Mouse (Mus musculus) thymus, postnatal 10 days (tissue): Measurements from ENCODE around the gene Lman2.
A peak's percentile ranks its signal among the peaks of the same experiment; 100 is the strongest.

Experiments used
- DNase-seq, 2 experiments: peaks; one replicate each; pipeline ENCODE4 v3.0.0; 2021; ENCODE audit warnings: low spot score in 2 of 2

Lman2 gene

DNA sequence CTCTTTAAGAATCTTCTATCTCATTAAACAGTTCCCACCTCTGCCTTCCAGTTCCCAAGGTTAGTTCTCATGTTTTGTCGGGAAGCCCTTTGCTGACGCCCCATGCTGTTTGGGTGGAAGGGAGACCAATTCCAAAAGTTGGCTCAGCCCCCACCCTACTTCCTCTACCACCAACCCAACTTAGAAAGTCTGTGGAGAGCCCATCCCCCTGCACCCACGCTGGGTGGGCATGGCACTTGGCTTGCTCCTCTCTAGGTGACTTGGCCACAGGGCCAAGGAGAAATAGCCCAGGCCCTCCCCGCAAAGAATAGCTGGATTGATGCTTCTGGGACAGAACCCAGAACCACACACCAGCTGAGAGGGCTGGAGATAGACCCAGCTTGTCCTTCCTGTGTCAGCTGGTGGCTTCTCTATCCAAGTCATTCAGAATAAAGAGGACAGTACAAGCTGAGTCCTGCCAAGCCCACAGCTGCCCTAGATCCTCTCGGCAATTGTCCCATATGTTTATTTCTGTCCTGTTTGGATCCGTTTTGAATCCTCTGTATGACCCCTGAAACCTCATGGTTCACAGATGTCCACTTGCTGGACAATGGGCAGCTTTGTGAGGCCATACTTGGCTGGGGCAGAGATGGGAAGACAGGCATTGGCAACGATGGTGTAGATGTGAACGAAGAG, 8.6 kb upstream of the Lman2 start:
- peak in 1 of 2 experiments; percentile 15 for DNase-seq

DNA sequence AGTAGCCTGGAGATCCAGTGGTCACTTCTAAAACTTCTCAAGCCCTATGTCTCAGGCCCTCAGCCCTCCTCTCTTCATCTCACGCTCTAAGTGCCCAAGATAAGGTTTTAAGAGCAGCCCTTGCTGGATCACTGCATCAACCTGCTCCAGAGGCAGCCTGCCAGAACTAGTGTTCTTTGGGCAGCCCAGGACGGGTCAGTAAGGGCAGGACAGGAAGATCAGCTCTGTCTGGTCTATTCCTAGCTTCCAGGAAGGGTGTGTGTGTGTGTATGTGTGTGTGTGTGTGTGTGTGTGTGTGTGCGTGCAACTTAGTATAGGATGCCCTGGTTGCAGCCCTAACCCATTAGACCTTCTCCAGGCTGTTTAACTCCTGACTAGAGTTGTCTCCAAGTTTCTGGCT, 7.7 kb upstream of the Lman2 start:
- DNase-seq = no peak

DNA sequence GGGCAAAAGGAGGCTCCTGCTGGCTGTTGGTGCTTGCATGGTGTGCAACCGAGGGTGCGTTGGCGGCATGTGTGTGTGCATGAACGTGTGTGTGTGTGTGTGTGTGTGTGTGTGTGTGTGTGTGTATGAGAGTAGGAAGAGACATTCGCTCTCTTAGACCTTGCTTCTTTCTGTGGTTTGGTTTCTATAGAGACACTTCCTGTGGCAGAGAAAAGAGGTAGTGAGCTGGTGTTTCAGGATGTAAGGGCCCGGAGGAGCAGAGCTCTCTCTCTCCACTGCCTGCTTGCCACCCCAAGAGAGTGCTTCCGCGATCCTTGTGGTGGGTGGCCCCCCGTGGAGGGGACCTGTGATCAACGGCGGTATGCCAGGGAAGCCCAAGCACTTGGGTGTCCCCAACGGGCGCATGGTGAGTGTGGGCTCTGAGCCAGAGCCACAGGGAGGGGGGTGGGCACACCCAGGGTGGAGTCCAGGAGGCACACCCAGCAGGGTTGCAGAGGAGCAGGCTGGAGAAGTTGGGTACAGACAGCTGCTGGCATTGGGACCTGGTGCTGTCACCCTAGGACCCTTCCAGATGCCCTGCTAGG, 7.0 kb upstream of the Lman2 start, which contains the start of gene Rgs14:
Gene Rgs14 (plus strand): TSS at position 202 of the 584 bp plus-strand sequence.
- peak; percentile 81 to 86 for DNase-seq

DNA sequence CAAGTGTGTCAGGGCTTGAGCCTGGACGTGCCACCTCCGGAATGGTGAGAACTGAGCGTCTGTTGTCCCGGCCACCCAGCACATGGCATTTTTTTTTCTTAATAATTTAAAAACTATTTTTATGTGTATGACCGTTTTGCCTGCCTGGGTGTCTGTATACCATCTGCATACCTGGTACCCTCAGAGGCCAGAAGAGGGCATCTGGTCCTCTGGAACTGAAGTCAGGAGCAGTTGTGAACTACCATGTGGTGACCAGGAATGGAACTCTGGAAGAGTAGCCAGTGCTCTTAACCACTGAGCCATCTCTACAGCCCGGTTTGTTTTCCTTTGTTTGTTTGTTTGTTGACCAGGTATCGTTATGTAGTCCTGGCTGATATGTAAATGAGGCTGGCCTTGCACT, 5.8 kb upstream of the Lman2 start:
- DNase-seq = peak in 1 of 2 experiments; percentile 35

DNA sequence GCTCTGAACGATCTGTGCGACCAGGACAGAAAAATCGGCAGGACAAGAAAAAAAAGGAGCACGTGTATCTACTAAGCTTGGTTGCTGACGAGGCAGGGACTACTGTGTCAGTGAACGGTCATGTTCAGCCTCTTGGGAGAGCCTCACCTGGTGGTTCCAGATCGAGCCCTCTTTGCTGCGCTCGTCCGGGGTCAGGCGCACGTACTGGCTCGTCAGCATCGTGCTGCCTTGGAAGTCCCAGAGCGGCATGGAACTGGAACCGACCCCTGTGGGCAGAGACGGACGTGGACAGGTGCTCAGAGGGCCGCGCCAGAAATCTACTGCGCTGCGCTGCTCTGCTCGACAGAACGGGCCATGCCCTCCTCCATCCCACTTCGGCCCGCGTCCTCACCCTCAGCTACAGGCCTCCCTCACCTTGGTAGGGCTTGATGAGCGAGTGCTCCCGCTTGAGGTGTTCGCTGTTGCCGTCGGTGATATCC, 570 bp downstream of the Lman2 start:
- DNase-seq = no peak

DNA sequence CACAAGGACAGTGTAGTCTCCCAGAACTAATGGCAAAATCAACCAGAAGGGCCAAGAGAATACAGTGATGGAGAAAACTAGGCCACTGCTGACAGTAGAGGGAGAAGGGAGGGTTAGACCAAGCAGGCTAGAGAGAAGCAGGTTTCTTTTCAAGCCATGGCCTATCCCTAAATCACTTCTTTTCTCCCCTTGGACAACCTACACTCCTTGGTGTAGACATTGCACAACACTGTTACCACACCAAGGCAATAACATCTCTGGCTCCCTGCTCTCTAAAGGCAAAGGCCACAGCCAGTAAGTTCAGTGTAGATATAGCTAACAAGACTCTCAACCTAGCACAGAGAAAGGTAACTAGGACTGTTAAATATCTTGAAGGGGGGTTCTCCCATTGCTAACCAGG, 1.4 kb downstream of the Lman2 start:
- DNase-seq = no peak

DNA sequence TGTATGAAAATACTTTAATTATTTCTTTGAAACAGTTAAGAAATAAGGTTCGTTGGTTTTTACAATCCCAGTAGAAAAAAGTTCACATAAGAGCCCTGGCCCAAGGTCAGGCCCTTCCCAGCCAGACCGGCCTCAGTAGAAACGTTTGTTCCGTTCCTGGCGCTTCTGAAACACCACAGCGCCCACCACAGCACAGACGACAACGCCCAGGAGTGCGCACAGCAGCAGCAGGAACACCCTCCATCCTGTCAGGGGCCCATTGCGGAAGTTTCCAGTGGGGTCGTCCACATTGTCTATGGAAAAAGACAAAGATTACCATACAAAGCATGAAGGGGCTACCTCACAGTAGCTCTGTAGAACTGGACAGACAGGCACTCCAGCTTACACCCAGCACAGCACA, 15.8 kb downstream of the Lman2 start:
- no peak for DNase-seq

DNA sequence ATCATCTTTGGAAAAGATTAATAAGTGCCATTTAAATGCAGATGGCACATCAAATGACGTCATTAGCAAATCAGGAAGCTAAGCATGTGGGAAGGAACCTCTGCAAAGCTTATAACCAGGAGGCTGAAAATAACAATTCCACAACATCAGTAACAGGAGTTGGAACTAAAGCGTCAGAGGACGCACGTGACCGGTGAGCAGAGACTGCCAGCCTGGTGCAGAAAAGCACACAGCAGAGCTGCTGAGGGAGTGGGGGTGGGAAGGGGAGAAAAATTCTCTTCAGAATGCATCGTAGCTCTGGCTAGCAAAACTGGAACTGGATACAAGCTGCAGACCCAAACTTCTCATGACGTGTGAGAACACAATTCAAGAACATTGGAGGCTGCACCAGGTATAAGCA, 18.3 kb downstream of the Lman2 start:
- DNase-seq = no peak

DNA sequence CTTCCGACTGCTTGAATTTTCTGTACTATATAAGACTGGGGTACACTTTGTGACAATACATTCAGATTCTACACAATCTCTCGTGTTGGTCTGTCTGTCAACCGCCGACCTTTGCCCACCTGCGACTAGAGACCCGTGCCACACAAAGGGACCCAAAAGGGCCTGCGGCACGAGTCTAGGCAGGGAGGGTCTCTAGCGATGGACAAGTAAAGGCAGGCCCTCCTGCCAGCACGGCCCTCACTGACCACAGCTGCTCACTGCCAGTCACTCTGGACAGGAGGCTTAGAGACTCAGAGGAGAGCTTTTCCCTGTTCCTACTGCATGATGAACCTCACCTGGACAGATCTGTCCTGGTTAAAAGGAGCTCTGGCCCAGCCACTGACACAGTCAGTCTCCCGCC, 20.1 kb downstream of the Lman2 start:
- no peak for DNase-seq

DNA sequence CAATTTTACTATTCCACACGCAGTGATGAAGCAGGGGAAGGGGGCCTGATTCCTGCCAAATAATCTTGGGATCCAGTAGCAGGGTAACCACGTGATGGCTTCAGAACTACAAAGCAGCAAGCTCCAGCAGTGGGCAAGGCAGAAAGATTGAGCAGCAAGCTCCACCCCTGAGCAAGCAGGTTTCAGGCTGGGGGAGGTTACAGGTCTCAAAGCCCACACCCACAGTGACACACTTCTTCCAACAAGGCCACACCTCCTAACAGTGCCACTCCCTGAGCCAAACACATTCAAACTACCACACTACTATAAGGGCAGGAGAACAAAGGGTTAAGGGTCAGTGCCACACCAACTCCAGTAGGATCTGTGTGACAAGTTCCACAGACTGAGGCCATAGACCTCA, 23.3 kb downstream of the Lman2 start:
- DNase-seq = no peak

DNA sequence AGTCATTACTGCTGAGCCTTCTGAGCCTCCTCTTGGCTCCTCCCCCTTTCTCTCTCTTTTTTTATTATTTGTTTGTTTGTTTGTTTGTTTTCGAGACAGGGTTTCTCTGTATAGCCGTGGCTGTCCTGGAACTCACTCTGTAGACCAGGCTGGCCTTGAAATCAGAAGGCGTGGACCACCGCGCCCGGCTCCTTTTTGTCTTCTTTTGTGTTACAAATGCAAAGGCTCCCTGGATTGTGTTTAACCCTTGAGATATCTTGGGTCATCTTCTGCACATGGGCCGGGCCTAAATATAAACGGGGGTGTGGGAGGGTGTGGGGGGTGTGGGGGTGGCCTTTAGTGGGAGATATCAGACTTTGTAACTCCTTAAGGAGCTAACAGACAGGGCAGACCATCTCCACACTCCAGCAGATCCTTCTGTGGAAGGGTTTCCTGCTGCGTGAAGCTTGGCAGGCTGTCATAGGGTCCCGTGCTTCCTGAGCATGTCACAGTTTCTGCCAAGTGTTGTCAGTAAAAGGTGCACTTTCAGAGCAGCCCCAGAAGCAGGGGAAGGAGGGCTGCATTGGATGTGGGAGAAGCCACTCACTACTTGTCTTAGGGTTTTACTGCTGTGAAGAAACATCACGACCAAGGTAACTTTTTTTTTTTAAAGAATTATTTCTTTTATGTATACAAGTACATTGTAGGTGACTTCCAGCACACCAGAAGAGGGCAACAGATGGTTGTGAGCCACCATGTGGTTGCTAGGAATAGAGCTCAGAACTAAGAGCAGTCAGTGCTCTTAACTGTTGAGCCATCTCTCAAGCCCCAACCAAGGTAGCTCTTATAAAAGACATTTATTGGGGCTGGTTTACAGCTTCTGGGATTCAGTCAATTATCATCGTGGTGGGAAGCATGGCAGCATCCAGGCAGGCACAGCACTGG, 24.2 kb downstream of the Lman2 start:
- DNase-seq = no peak

DNA sequence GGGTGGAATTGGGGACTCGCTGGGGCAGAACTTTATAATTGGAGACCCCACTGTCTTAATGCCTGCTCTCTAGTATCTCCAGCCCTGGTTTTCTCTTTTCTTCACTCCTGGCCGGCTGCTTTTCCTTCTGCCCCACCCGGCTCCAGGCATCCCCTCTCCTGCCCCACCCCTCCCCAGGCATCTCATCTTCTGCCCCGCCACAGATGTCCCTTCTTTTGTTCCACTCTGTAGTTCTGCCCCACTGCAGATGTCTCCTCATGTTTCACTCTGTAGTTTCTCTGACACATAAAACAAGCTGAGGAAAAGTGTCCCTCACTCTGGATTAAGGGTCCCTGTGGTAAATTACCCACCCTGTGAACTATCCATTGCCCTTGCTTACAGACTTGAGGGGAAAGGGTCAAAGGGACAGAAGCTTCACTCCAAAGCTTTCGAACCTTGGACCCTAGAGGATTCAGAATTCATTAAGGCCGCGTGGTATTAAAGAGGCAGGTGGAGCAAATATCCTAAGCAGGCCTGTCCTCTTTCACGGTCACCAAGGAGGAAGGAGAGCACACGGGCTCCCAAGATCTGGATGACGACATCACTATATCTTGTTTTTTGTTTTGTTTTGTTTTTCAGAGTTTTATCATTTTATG, 25.1 kb downstream of the Lman2 start:
- no peak for DNase-seq

DNA sequence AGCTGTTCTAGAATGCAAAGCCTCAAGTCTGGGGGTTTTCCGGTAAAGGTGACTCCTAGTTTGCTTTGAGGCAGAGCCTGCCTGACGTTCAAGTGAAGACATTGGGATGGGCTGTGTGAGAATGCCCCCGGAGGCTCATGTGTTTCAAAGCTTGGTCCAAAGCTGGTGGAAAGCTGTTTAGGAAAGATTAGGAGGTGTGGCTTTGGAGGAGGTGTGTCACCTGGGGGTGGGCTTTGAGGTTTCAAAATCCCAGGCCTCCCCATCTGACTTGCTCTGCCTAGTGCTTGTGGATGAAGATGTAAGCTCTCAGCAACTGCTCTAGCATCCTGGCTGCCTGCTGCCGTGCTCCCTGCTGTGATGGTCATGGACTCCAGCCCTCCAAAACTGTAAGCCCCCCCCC, 26.9 kb downstream of the Lman2 start:
- no peak for DNase-seq

DNA sequence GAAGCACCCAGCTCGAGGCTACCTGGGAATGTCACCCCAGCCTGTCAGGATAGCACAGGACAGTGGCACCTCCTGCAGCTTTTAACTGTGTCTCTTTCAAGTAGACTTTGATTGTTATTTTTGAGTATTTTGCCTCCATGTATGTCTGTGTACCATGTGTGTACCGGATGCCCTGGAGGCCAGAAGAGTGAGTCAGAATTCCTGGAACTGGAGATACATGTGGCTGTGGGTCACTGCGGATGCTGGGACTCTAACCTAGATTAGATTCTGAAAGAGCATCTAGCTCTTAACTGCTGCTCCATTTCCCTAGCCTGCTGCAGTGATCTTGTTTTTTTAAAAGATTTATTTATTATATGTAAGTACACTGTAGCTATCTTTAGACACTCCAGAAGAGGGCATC, 30.3 kb downstream of the Lman2 start:
- no peak for DNase-seq

DNA sequence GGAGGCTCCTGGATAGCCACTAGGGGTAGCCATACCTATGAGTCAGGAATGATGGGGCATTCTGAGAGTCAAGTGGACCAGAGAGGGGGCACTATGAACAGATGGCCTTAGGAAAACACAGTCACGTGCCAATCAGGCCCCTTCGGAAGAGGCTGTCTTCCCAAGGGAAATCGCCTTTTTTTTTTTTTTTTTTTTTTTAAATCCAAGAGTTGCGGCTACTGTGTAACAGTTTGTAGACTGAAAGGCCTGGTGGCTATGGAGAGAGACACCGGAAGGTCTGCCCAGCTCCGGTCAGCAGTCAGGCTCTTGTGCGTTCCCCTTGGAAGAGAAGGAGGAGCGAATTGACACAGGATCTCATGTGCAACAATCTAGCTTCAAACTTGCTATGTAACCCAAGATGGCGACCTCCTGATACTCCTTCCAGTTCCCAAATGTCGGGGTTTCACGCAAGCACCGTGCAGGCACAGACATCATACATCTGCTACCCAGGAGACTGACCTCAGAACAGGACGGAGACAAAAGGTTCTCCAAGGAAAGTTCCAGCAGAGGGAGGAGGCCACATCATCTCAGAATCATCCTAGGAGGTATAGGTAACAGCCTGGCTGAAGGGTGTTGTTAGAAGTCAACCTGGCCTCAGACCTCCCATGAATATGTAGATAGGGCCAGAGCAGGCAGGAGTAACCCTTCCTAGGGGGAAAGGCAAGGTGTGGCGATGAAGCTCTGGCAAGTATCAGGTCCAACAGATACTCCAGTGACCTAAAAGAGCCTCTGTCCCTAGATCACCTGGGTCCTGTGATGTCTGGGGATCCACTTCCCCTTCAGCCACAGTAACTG, 31.8 kb downstream of the Lman2 start:
- no peak for DNase-seq

DNA sequence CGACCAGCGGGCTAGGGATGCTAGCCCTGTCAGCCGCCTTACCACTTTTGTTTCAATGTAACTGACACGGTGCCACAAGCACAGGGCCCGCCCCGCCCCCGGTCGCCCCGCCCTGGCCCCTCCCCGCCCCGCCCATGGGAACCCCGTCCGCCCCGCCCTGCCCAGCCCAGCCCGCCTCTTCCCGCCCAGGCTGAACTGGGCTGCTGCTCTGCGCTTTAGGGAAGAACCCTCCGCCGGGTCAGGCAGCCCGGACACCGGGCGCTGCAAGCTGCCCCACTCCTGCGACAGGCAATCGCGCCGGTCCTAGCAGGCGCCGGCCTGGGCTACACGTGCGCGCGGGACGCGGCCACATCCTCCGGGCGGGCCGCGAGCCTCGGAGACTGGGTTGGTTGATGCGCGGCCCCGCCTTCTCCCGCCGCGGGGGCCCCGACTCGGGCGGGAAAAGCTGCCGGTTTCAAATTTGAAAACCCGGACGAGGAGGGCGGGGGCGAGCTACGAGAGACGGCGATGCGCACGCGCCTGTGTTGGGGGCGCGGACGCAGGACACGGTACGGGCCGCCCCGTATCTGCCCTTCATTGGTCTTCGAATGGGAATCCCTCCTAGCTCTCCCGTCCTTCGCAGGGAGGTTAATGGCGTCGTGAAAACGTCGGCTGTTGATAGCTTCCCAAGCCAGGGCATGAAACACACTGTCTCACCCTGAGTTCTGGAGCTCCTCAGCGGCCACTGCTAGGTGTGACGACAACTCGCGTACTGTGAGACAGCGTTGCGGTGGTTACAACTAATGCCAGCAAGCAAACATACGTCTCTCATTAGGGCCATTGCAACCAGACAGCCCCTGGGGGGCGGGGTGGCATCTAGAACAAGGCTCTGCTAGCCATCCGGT, 32.7 kb downstream of the Lman2 start, which contains the start of gene Mxd3:
Gene Mxd3 (minus strand): TSS at position 141 of the 884 bp plus-strand sequence.
- DNase-seq = peak; percentile 85 to 88

DNA sequence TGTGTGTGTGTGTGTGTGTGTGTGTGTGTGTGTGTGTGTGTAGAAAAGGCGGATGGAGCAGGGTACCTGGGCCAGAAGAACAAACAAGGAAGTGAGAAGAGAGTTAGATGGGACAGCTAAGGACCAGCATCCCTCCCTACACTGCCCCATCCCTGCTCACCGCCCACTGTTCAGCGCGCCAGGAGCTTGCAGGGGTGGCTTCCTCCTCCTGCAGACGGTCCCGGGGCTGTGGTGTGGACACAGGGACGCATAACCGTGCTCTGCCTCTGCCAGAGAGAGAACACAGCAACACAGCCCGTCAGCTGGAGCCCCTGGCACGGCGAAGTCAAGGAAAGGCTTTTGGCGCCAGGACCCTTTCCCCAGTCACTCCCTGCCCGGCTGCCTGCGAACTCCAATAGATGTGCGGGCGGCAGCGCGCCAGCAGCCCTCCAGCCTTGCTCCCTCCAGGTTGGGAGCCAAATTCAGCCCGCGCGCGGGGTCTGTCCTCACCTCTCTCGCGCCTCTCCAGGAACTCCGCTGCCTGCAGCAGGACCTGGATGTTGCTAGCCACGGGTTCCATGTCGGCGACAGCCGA, 33.4 kb downstream of the Lman2 start:
- DNase-seq = peak in 1 of 2 experiments; percentile 46

DNA sequence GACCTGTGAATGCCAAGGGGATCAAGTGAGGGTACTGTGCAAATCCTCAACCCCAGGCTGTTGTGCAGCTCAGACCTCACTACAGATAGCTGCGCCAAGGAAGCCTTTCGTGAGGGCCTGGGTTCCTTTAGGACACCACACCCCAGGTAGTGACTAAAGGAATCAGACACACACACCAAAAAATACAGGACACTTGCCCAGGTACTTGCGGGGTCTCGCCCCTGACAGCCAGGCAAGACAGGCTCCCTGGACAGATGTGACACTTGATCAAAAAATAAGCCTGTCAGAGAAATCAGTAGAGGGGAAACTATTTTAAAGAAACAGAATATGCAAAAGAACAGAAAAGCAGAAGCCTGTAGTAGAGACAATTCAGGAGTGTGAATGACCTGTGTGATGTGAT, 33.9 kb downstream of the Lman2 start:
- no peak for DNase-seq

DNA sequence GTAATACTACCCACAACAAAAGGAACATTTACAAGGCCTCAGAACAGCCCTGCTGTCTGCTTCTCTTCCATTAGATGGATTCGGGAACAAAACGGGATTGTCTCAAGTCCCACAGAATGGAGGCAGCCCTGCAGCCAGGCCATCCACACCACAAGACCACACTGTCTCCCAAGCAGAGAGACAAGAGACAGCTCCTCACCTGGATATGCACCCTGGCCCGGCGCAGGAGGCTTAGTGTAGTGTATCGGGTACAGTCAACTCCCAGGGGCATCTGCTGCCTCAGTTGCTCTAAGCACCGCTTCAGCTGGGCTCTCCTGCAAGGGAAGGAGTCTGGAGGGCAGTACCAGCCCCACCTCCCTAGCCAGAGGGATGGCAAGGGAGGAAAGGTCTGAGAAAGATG, 34.4 kb downstream of the Lman2 start:
- DNase-seq = no peak

DNA sequence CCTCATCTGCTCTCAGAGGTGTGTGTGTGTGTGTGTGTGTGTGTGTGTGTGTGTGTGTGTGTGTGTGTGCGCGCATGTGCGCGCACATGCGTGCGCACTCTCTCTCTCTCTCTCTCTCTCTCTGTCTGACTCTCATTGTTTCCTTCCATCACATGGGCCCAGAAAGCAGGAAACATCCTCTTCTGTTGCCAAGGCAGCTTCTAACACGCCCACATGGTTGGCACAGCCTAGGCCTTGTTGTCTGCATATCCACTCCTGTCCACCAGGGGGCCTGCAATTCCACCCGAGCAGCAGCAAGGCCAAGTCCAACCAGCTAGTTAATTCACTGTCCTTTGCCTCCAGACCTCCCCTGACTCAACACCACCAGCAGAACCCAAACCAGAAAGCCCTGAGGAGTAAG, 35.0 kb downstream of the Lman2 start:
- peak; percentile 80 to 88 for DNase-seq
